Mouse (Mus musculus) spleen, adult 18-20 months (tissue): ENCODE measurements around the gene Med17.
"Not testable (repeated sequence)": the region's sequence is repeated elsewhere in the genome, so short reads cannot be mapped to it uniquely, and the experiment has no call there.

Source experiments
- DNase-seq, 2 experiments: peaks; one replicate each; pipeline ENCODE4 v3.0.0; 2022; ENCODE audit warnings: mixed read lengths in 2 of 2

The Med17 gene

DNA sequence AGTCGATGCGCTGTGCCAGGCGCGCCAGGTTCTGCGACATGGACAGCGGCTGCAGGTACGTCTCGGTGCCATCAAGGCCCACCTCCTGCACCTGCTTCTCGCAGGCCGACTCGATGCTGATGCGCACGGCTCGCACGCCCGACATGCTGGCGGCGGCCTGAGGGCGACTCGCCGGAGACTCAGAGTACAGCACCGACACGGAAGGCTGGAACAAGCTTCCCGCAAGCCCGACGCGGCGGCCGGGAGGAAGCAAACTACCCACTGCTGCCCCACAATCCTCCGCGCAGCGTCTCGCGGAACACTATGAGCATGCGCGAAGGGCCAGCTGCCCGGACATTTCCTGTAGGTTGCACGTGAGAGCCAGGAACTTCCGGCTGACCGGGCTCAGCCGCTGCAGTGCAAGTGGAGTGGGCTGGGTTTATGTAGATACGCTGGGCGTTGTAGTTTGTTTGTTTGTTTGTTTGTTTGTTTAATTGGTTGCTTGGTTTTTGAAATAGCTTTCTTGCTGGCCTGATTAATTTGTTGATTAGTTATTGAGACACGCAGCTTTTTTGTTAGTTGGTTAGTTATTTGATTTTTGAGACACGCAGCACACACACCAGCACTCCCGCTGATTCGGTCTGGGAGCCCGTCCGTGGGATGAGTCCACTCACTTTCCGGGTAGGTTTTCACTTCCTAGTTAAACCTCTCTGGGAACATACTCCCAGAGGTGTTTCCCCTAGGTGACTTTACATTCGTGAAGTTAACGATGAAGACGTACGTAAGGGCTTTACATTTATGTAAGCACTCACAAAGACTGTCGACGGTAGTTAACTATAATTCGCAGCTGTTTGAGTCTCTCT, at the start of gene Med17:
Gene Med17 (minus strand): TSS at position 283 of the 842 bp plus-strand sequence.
- DNase-seq: peak; percentile 84 to 87

DNA sequence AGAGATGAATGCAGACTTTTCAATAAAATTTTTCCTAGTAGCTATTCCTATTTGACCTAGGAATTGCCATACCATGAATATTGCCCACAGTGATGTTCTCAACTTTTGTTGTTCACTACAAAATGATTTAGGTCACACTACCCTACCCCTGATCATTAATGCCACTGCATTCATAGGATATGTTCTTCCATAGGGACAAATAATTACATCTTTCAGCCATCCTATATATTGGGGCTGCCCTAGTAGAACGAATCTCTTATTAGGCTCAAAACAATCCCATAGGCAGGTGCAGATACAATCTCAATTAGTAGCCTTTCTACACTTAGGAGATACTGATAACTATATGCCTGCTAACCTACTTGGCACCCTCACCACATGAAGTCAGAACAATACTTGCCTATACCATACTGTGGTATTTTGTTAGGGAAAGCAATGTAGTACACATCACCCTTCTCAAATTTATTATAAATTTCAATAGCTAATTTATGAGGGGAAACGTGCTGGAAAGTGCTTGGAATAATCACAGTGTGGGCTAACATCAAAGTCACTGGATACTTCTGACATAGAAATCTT, 38.5 kb upstream of the Med17 start:
- DNase-seq: no peak

- no peak for DNase-seq
Measured at GRCm38 (mm10) chr9:15317223-15318169, 37.8 kb upstream of the Med17 start.

- DNase-seq: not testable (repeated sequence)
Measured at GRCm38 (mm10) chr9:15316296-15316695, 36.6 kb upstream of the Med17 start.

DNA sequence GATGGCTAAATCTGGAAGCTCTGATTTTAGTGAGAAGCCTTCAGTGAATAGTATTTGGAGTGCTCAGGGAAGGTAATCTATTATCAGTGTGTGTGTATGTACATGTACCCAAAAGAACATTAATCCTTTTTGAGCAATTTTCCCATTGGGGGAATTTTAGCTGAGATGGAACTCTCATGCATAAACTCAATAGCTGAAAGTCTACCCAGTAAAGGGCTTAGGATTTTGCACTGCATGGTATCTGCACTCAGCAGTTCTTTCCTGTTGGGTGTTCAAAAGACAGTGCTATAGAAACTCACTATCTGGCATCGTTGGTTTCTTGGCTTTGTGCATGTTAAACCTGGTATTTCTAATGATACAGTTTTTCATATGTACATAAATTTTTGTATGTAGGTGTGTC, 34.9 kb upstream of the Med17 start:
- no peak for DNase-seq

DNA sequence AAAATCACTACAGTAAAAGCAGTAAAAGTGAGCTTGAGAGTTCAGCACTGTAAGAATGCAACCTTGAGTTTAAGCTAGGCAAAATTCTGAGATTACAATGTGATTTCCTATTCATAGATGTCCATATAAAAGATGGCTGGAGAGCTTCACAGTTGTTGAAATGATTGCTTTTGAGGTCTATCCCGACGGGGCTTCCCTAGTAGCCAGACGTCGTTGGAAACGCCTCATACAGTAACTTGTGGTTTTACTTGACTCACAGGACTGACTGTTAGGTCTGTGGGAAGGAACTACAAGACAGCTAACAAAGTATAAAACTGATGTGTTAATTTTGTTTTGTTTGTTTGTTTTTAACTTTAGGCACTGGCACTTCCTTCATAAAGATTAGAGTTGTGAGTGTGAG, 33.9 kb upstream of the Med17 start:
- DNase-seq: no peak

GRCm38 (mm10) chr9:15312054-15312735, 32.5 kb upstream of the Med17 start:
- DNase-seq: no peak

DNA sequence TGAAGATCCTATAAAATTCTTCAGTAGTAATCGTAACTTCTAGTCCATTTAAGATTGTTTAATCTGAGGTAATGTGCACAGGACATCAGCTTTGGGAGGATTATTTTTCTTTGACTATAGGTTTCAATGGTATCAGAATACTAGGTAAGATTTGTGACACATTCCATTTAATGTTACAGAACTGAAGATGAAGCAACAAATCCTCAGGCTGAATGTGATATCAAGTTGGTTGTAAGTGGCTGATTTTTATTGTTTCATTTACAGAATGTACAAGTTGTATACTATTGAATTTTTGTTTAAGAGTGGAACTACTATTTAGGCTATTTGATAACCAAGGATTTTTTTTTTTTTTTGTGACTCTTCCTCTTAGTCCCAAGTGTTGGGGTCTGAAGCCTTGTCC, 30.4 kb upstream of the Med17 start:
- no peak for DNase-seq

GRCm38 (mm10) chr9:15309425-15309824, 29.7 kb upstream of the Med17 start:
- DNase-seq: no peak

DNA sequence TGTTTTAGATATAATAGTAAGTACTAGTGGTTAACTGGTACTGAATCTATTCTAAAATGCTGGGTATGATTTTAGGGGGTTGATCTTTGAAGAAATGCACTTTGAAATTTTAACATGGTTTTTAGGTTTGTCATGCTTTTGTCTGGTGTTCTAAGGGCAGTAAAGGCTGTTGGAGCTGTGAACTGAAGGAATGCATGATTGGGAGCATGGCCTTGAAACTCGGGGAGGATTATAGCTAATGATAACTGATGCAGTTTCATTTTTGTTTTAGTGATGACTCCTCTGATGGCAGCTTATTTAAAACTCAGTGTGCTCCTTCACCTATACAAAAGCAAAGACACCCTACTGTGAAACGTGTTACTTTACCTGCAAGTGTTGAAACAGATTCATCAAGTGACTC, 28.5 kb upstream of the Med17 start:
- DNase-seq: no peak

DNA sequence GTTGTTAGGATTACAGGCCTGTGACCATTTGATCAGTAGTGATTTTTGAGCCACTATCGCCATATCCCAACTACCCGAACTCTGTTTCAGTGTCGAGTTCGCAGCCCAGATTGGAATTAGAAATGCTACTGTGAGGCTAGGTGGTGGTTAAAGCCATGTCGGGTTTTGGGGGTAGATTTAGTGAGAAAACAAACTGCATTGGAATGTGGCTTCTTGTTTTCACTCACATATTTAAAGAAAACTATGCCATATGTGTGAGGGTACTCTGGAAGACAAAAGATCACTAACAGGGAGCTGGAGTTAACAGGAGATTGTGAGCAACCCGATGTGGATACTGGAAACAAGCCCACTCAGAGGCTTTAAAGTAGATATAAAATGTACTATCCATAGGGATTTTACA, 27.5 kb upstream of the Med17 start:
- DNase-seq: no peak

- no peak for DNase-seq
Measured at GRCm38 (mm10) chr9:15306398-15307119, 26.8 kb upstream of the Med17 start, which contains the start of gene 4931406C07Rik. Gene 4931406C07Rik (minus strand): TSS chr9:15306448.

DNA sequence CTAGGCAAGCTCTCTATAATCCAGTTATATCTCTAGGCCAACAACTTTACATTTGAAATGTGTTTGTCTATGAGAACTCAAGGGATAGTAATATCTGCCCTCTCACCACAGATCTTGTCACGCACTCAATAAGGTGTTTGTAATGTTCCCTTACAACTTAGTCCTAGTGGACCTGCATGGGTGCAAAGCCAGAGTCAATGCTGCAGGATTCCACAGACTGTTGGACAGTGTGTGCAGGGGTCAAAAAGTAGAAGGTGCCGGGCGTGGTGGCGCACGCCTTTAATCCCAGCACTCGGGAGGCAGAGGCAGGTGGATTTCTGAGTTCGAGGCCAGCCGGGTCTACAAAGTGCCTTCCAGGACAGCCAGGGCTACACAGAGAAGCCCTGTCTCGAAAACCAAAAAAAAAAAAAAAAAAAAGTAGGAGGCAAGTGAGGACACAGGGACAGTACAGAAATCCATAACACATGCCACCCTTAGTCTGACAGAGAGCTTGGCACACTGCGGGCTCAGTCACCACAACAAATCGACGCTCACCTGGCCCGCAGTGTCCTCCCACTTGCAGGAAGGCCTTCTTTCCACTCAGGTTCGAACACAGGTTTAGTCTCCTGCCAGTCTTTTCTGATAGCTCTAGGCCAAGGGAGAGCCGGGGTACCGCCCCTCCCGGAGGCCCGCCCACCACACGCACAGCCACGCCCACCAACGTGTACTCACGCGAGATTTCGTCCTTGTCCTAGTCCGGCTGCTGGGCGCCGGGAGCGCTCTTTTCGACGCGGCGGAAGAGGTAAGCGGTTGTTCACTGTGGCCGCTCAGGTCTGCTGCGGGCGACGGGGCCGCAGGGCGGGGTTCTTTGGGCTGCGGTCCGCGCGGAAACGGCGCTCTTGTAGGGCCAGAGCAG, 26.0 kb upstream of the Med17 start, which contains the start of gene Taf1d:
Gene Taf1d (plus strand): TSS at position 712 of the 895 bp plus-strand sequence.
- DNase-seq: peak; percentile 97 to 99

- no peak for DNase-seq
Measured at GRCm38 (mm10) chr9:15302881-15303280, 23.1 kb upstream of the Med17 start.

DNA sequence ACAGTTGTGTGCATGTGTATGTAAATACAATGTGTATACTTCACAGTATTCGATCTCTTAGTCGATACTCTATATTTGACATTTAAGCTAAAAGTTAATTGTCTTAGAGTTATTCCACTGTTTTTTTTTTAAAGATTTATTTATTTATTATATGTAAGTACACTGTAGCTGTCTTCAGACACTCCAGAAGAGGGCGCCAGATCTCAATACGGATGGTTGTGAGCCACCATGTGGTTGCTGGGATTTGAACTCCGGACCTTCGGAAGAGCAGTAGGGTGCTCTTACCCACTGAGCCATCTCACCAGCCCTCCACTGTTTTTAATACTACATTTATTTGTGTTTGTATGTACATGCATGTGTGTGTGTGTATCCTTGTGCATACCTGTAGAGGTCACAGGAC, 22.3 kb upstream of the Med17 start:
- DNase-seq: not testable (repeated sequence)

GRCm38 (mm10) chr9:15301399-15301798, 21.7 kb upstream of the Med17 start:
- DNase-seq: no peak

DNA sequence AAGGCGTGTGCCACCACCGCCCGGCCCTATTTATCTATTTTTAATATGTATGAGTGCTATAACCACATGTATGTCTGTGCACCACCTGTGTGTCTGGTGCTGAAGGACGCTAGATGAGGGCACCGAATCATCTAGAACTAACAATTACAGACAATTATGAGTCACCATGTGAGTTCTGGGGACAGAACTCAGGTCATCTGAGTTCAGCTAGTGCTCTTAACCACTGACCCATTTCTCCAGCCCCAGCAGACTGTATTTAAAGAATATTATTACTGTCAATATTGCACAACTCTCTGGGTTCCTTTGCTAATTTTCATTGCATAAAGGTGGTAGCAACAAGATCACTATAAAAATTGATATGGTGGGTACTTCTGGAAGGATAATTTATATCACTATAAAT, 20.3 kb upstream of the Med17 start:
- DNase-seq: no peak

DNA sequence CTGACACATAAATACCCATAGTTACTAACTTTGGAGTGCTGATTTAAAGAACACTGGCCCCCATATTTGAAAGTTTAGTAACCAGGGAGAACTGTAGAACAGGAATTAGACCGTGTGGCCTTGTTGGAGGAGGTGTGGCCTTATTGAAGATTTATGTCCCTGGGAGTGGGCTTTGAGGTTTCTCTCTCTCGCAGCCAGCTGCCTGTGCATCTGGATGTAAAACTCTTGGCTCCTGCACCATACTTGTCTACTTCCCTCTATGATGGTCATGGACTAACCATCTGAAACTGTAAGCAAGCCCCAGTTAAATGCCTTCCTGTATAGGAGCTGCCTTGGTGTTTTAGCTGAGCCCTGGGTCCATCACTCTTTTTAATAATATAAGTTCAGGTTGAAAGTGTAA, 18.7 kb upstream of the Med17 start:
- no peak for DNase-seq

DNA sequence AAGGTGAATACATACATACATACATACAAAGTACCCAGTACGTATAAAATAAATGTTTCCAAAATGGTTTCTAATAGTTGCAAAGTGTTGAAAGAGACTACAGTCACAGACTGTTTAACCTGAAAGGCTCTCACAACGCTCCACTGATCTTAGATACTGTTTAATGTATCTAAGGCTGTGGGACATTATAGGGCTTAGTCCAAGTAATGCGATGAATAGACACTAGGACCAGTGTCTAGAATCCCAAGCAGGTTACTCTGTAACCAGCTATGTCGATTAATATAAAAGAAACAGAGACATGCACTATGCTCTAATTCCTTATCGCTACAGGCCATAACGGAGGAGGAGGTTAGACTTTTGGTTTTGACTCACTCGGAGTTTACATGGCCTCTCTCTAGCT, 17.4 kb upstream of the Med17 start:
- DNase-seq: no peak

GRCm38 (mm10) chr9:15289251-15289650, 9.5 kb upstream of the Med17 start:
- no peak for DNase-seq

DNA sequence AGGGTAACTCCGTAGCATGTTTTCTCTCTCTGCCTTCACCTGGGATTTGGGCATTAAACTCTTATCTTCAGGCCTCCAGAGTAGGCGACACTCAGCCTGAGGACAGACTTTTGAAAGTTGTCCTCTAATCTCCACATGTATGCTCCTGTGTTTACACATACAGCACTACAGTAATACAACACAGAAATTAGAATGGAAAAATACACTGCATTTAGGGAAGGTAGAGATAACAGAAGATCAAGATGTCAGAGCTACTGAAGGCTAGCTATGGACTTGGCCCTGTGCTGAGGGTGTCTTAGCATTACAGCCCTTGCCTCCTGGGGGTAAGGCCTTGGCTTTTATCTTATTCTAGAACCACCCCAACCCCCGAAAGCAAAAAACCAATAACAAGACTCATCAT, 8.7 kb upstream of the Med17 start:
- DNase-seq: no peak
